Mouse (Mus musculus) retina, adult 2 months (tissue): ENCODE data around the gene Paics.

Experiments
- DNase-seq: peaks from one replicate; pipeline ENCODE4 v3.0.0-alpha.2; 2012; ENCODE audit warnings: low read depth, low spot score

Gene Paics

GRCm38 (mm10) chr5:77010352-77010751 lies 59.2 kb downstream of the Paics start:
- no peak for DNase-seq

- no peak for DNase-seq
Observed at GRCm38 (mm10) chr5:77011082-77011481, 60.0 kb downstream of the Paics start.

GRCm38 (mm10) chr5:77013171-77013570 lies 62.1 kb downstream of the Paics start:
- DNase-seq, result no peak

GRCm38 (mm10) chr5:77015544-77016482 lies 64.7 kb downstream of the Paics start, which contains the start of gene Thegl:
TSS of gene Thegl (plus strand) at chr5:77016023.
- peak; percentile 15 for DNase-seq
